Mouse (Mus musculus): ENCODE data around the gene Sesn3.
"Not testable (repeated sequence)": the region's sequence is repeated elsewhere in the genome, so short reads cannot be mapped to it uniquely, and the experiment has no call there.

The Sesn3 gene

DNA sequence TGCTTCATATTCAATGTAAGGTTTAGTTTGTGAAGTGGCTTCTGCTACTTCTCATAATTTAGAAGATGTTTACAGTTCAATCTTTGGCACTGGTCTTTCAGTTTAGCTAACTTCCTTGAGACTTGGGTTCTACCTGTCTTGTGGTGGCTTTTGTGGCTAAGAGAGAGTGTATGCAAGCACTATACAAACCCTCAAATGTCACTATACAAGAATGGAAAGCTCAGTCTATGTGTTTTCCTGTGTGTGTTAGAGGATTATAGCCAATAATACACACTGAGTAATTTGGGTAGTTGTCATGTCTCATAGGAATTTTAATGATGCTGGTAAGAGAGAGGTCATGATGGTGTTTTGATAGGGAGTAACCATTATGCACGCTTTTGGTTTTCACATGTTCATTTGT, 5.8 kb downstream of the Sesn3 start:
- no peak for DNase-seq

DNA sequence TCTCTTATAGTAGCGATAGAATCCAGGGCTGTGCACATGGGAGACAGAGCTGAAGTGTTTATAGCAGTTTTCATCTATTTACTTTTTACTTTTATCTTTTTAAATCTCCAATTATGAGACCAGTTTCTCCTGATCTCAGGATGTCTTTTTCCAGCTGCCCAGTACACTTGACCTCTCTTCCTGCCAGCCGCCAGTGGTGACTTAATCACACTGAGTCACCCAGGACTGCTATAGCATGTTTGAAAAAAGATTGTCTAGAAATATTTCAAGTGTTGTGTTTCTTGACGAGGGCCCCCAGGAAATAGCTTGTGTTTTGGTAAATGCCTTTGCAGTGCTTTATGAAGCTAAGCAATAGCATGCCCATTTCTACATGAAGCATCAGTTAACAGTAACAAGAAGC, 10.2 kb downstream of the Sesn3 start:
- no peak for DNase-seq

DNA sequence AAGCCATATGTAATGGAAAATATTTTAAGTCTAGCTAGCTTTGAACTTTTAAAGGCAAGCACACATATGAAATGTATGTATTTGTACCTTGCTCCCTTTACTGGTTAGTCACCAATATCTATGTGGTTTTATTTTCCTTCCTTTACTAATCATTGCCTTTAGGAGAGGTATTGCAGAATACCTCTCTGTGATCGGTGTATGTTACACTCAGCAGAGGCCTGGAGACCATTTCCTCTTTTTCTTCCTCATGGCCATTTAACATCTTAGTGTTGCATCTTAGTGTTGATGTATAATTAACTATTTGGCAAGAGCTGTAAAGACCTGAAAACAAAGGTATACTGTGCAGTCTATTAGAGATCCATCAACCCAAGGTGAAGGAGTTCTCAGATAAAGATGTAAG, 12.4 kb downstream of the Sesn3 start:
- no peak for DNase-seq

DNA sequence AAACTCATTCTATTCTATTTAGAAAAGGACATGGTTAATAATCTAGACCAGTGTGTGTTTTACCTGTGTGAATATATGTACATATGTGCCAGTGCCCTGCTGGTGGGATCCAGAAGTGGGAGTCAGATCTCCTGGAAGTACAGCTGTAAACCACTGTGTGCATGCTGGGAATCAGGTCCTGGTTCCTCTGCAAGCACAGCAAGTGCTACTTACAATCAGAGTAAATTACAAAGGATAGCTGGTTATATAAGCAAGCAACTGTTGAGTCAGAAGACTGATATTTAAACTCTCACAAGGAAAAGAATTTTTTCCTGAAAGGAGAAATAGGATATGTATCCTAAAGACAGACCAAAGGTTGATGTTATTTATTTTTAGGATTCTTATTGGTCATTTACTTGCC, 13.6 kb downstream of the Sesn3 start:
- DNase-seq: no peak

DNA sequence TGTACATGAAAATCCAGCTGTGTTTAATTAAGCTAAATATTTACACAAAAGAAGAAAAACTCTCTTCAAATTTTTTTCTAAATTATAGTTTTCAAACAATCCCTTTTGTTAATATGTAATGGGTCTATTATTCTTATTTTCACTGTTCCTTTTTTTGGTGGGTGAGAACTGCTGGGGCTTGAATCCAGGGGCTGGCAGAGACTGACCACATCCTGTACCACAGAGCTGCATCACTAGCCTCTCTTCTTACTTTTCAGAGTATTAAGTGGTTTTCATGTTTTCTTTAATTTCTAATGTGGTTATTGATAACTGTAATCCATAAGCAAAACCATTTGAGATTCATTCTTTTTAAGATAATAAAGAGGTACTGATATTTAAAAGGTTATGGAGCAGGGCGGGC, 19.0 kb downstream of the Sesn3 start:
- DNase-seq: peak; percentile 58 to 71

DNA sequence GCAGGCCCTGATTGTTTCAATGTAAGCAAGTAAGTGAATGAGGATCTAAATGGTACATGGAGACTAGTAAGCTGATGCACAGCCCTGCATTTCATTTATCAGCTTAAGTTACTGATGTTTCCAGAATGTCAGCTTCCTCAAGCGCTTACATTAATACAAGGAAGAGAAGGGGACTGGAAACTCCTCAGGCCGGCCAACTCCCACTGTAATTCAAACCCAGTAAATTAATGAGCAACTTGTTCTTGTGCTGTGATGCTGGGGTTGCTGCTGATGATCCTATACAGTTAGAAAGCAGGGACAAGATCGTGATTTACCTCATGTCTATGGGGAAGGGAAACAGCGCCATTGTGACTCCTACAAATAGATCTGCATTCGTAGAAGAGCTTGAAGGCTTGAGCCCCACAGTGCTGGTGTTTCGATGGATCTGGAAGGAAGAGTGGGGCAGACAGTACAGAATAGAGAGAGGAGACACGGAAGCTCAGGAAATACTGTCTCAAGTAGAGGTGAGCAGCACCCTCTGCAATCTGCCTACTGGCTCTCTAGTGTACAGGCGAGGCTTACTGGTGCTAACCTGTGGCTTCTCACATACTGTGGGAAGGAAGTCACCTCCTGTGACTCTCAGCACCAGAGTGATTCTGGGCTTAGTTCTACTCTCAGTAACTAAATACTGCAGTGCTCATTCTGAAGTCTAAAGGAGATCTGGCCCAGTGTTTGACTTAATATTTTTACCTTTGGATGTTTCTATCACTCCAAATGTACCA, 21.0 kb downstream of the Sesn3 start:
- no peak for DNase-seq

DNA sequence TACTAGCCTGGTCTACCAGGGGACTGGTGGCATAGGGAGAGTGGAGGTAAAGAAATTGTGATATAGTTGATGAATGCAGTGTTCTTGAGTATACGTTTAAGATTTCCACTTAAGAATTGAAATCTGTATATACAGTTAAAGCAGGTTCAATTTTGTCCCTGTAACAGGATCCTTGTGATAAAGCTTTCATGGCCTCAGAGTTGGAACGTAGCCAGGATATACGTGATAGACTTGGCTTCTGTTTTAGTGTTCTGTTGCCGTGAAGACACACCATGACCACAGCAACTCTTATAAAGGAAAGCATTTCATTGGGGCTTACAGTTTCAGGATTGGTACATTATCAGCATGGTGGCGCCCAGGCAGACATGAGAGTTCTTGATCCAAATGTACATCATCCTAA, 22.3 kb downstream of the Sesn3 start:
- DNase-seq: no peak

DNA sequence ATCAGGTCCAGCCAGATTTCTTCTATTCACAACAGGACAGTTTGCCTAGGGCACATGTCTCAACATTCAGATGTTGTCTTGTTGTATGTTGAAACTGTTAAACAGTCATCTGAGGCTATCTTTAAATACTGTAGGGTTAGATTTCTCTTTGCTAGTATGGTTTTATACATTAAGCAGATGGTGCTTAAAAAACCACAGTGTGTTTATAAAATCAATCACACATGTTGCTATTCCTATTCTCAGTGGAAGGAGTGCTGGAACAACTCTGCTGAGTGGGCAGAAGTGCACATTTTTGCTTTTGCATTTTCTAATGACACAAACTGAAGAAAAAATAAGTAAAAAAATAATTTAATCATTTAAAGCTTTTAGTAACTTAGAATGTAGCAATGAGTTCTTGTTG, 25.0 kb downstream of the Sesn3 start:
- no peak for DNase-seq

DNA sequence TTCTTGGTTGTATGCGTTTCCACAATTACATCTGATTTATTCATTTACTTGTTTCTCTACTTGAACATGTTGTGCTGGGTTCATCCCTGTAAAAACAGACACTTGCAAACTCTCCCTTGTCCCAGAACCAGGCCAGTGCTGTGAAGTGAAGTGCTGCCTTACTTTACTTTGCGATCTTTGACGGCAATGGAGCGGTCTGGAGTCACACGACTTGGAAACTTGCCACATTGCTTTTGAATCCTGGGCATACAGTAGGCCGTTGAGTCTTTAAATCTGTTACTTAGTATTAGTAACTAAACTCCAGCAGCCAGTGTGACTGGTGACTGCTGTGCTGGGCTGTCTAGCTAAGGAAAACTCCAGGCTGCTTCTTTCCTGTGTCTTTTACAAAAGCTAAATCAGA, 25.9 kb downstream of the Sesn3 start:
- DNase-seq: no peak

DNA sequence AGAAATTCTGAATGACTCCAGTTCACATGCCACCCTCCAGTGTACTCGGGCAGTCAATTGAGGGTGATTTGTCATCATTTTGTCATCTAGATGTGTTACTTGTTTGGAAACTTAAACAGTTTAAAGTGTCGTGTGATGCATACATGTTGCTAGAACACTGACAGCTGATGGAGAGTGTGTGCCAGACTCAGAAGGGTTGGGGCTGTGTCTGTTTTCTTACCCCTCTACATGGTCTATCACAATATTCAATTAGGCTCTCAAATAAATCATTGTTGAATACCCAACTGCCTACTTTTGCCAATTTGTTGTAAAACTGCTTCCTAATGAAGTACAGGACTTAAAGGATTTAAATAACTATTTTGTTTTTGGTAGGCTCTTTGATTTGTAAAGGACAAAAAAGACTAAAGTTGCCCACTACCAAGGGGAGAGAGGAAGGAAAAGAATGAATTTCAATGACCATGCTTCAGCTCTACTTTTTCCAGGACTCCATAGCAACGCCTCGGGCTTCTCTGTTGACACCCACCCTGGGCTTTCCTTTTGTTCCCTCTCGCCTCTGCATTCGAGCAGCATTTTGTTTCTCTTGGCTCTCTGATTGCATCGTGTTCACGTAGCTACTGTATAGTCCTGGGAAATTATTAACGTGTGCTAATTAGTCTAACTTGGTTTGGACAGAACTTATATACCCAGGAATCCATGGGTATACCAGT, 29.5 kb downstream of the Sesn3 start:
- no peak for DNase-seq

DNA sequence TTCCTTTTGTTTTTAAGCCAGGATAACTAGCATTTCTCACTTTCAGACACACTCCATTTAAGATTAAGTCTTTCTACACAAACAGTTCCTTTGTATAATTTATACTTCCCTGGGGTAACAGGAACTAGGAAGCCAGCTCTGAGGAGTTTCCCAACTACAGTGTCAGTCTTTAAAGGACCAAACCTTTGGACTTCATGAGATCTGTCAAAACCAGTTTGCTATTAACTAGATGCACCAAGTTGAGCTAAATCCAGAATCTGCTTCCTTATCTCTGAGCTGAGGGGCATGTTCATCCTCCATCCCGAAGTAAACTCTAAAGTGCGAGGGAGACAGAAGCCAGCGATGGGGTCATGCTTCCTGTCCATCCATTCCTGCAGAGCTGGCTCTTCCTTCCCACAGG, 32.5 kb downstream of the Sesn3 start:
- DNase-seq: no peak

DNA sequence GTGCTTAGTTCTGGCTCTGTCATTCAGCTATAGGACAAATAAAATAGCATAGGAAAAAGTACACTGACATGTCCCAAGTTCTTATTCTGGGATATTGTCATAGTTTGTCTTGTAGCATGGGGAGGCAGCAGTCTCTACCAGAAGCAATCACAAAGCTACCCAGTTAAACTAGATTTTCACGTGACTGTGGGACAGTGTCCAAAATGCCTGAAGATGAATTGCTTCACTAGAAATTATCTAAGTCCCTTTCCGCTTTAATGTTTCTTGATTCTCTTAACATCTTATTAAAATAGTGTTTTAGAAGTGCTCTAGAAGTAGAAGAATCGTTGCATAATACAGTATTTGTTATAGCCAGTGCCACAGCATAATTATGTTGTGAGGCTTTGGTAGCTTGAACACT, 39.1 kb downstream of the Sesn3 start:
- no peak for DNase-seq

DNA sequence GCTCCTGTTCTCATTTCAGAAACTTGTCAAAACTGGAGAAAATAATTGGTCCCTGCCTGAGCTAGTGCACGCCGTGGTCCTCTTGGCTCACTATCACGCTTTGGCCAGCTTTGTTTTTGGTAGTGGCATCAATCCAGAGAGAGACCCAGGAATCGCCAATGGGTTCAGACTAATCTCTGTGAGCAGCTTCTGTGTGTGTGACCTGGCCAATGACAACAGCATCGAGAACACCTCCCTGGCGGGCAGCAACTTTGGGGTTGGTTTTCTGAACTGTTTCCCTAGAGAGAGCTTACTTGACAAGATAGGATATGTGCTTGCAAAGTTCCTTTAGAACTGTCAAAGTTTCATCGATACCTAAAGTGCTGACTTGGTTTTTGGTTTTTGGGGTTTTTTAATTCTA, 39.6 kb downstream of the Sesn3 start:
- DNase-seq: no peak

DNA sequence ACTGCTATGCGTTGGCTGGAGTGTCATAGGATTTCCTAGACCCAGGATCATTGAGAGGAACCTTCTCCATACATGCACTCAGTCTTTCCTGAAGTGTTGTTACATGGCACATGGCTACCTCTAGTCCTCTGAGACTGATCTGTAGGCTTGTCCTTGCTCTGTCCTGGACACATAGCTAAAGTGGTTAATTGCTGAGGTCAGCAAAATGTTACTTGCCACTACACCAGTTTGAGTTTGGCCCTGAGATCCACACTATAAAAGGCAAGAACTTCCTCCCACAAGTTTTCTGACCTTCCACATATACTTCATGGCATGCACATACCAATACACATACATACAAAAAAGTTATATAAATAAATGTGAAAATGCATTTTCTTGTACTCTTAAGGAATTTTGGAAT, 41.8 kb downstream of the Sesn3 start:
- DNase-seq: no peak

DNA sequence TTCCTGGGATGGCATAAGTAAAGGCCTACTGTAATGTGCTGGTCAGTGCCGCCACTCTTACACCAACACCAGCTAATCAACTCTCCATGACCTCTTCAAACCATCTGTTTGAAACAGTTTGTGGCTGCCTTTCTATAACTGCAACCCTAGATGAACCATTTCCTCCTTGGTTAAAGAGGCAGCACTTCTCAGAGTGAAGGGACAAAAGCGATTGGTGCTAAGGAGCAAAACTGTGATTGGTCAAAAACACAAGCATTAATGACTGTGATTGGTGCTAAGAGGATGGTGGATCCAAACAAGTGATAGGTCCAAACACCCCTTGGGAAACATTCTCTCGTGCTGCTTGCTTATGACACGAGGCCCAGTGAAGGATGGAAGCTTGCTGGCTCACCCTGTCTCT, 61.0 kb downstream of the Sesn3 start:
- no peak for DNase-seq

DNA sequence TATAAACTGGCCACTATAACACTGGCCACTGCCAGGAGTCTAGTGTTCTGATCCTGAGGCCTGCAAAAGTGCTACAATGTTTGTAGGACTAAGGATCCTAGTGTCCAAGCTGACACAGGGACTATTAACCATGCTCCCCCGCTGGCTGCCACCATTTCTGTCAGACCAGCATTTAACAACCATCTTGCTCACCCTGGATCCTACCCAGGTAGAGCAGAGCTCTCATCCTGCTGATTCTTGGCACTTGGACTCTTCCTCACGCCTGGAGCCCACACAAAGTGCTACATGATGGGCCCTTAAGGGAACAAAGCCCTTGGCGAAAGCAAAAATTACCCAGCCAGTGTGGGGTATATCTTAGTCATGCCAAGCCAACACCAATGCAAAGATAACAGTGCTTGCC, 62.0 kb downstream of the Sesn3 start:
- no peak for DNase-seq

DNA sequence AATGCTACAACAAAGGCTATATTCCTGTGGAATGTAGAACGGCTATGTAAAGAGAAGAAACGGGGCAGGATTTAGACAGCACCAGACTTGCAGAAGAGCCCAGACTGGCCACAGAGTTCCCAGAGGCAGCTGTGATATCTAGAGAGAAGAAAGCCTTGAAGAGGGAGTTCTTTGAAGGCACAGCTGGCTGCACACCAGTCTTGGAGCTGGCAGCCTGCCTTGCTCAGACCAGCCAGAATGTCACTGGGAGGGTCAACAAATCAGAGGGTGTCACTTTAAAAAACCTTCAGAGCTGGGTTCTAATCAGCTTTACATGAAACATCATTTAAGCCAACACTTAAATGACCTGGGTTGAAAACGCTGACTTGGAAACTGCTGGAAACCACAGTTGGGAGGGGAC, 63.8 kb downstream of the Sesn3 start:
- DNase-seq: no peak

DNA sequence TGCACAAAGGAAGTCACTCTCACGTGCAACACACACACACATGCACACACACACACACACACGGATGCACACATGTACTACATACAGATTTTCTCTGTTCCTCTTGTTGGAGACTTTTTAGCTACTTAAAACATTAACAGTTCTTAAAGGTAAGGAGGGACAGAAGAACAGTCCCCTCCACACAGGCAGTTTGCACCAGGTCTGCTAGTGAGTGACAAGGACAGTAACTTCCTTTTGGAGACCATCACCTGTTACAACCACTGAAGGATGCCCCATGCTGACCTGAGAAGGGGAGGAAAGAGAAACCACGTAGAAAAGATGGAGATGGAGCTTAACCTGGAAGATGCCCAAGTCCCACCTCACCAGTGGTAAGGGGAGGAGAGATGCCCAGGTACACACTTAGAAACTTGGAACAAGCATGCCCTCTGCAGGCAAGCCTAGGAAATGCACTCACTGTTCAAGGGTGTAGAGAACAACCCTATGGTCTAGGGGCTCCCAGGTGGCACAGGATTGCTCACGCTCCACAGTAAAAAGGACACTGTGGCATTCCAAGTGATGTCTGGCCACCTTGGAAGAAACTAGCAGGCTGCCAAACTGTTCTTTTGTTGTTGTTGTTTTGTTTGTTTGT, 67.3 kb downstream of the Sesn3 start:
- DNase-seq: peak; percentile 85 to 86

DNA sequence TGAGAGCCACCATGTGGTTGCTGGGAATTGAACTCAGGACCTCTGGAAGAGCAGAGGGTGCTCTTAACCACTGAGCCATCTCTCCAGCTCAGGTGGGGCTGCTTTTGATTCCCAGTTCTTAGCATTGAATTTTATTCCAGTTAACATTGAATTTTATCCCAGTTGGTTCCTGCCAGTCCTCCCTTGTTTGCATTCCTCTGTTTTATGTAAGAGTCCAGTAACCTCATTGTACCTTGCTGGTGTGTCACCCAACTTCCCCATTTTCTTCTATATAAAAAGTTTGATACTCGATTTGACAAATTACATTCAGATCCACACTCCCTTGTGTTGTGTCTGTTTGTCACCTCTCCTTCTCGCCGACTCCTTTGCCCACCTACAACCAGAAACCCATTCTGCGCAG, 71.0 kb downstream of the Sesn3 start:
- not testable (repeated sequence) for DNase-seq

DNA sequence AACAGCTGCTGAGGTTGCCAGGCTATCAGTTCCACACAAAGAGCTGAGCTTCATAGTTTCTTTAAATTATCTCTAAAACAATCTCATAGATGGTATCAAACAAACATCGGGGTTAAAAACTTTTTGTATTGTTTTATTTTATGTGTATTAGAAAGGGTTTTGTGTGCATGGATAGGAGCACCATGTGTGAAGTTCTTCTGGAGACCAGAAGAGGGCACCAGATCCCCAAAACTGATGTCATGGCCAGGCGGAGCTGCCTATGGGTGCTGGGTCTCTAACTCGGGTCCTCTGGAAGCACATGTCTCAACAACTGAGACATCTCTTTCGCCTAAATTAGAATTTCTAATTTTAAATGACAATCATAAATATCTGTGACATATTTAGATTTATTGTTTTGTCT, 73.5 kb downstream of the Sesn3 start:
- DNase-seq: peak; percentile 57

DNA sequence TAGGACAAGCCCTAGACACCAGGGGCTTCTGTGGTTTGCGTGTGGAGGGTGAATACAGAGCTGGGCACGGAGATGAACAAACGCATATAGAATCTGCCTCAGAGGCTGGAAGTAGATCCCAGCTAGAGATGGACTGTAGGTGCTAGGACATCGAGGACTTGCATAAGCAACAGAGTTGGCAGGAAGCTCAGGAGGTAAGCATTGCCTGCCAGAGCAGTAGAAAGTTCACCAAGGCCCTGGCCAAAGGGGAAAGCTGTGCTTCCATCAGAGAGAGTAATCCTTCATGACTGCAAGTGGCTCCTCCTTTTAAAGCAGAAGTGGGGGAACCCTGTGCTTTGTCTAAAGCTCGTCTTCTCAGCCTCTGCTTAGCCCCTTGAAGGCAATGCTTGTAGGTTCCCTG, 74.5 kb downstream of the Sesn3 start:
- DNase-seq: no peak

DNA sequence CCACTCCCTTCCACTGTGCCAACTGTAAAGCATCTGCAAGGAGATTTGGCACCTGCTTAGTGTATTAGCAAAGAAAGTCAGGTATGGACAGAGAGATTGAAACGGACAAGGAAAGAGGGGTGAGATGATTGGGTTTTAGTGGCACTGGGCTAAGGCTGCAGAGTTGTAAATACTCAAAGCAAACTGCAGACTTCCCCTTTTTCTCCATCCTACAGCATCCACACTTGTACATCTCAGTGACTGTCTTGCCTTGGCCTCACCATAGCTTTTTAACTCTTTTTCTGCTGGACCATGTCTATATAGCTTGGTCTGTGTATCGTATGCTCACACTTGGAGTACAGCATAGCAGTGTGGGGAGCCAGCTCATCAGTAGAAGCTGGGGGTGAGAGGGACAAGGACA, 75.9 kb downstream of the Sesn3 start:
- no peak for DNase-seq

DNA sequence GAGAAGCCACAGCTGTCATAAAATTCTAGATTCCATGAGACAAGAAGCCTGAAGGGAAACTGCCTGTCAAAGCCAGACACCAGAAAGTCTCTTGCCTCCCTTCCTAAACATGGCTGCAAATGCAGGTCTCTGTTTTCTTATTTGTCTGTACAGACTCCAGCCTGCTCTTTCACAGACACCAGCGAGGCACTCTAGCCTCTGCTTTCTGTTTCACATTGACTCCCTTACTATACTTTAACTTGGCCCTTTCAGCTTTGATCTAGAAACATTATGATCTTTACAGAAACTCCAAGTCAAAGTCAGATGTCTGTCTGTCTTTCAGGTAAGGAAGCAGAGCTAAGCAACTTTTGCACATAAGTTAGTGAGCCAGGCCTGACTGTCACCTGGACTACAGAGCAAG, 77.5 kb downstream of the Sesn3 start:
- DNase-seq: no peak

DNA sequence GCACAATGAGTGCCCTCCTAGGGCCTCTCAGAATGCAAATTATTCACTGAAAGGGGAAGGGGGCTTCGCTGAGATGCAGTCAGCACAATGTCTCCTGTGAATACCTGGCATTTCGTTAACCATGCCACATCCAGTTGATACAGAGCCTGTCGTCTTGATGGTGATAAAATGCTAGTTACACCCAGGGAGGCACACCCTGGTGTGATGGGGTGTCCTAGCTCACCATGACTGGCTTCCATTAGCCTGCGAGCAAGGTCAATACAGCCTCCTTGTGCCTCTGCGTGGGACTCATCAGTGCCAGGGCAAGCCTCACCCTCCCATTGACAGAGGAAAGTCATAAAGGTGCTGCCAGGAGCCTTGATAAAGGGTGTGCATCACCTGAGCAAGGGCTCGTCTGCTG, 80.0 kb downstream of the Sesn3 start:
- no peak for DNase-seq
